Mouse (Mus musculus) megakaryocyte-erythroid progenitor cell, adult 5-6 weeks (primary cell): ENCODE data around the gene Umodl1. TPM values are rescaled to one million over a fixed set of nuclear protein-coding genes. Genes with fewer than 3 reads are reported as not detected.

Experiments used
- ATAC-seq: replicated peaks from 2 replicates; pipeline ENCODE4 v1.8.0; 2016; ENCODE audit warnings: mild to moderate bottlenecking, inconsistent platforms; ENCODE audit not compliant: severe bottlenecking, poor library complexity, low FRiP score, low TSS enrichment
- total RNA-seq, 2 experiments: library from RNA; stranded (forward) in 1 of 2; stranded (reverse) in 1 of 2; fragments of 200-1000, 215-1000 nt in 1 of 2; fragments of >200 nt in 1 of 2; fragmentation: Nextera tagmentation in 1 of 2; gene quantifications; 2 replicates each; pipeline ENCODE4 v1.2.3; 2014 to 2017

Gene Umodl1
- total RNA-seq, 2 experiments from 2014 or later, result not detected

- peak; percentile 91 for ATAC-seq
Measured at GRCm38 (mm10) chr17:31034165-31034564, 79.7 kb downstream of the Umodl1 start.

GRCm38 (mm10) chr17:31034674-31035356 lies 80.4 kb downstream of the Umodl1 start:
- peak; percentile 22; the same call in 1 of the 2 replicates for ATAC-seq

GRCm38 (mm10) chr17:31036168-31036876 lies 81.9 kb downstream of the Umodl1 start:
- ATAC-seq, result no peak

GRCm38 (mm10) chr17:31037331-31037730 lies 82.9 kb downstream of the Umodl1 start:
- no peak for ATAC-seq

GRCm38 (mm10) chr17:31038381-31038780 lies 83.9 kb downstream of the Umodl1 start:
- ATAC-seq, result no peak

- no peak for ATAC-seq
Measured at GRCm38 (mm10) chr17:31039626-31040025, 85.2 kb downstream of the Umodl1 start.

GRCm38 (mm10) chr17:31040421-31040820 lies 86.0 kb downstream of the Umodl1 start:
- no peak for ATAC-seq

GRCm38 (mm10) chr17:31042751-31043150 lies 88.3 kb downstream of the Umodl1 start:
- ATAC-seq, result no peak

GRCm38 (mm10) chr17:31057151-31057890 lies 102.9 kb downstream of the Umodl1 start, which contains the start of gene Abcg1:
Gene Abcg1, plus strand, starts transcription at chr17:31057675.
- peak; percentile 36; the same call in 1 of the 2 replicates for ATAC-seq

- peak; percentile 26; the same call in 1 of the 2 replicates for ATAC-seq
Measured at GRCm38 (mm10) chr17:31057891-31058744, 103.7 kb downstream of the Umodl1 start.

GRCm38 (mm10) chr17:31058745-31059085 lies 104.3 kb downstream of the Umodl1 start:
- no peak; the same call in 1 of the 2 replicates for ATAC-seq

GRCm38 (mm10) chr17:31060196-31060587 lies 105.8 kb downstream of the Umodl1 start:
- ATAC-seq, result no peak

Other genes starting within 250 kb of the Umodl1 start
- not detected in 2 replicates for gene Glp1r, start 52.8 kb upstream of the Umodl1 start, total RNA-seq (2014; fragmentation: Nextera tagmentation)
- not detected in 2 replicates for gene Glp1r, start 52.8 kb upstream of the Umodl1 start, total RNA-seq (2017)
- 5.4 and 8.5 TPM in 2 replicates for gene Abcg1, start 103.0 kb downstream of the Umodl1 start, total RNA-seq (2014; fragmentation: Nextera tagmentation)
- 5.1 and 9.6 TPM in 2 replicates for gene Abcg1, start 103.0 kb downstream of the Umodl1 start, total RNA-seq (2017)
- gene Tff3, start 175.0 kb downstream of the Umodl1 start, total RNA-seq (2014; fragmentation: Nextera tagmentation), result not detected in 2 replicates
- not detected in 2 replicates for gene Tff3, start 175.0 kb downstream of the Umodl1 start, total RNA-seq (2017)
- not detected in 2 replicates for gene Tff2, start 189.6 kb downstream of the Umodl1 start, total RNA-seq (2014; fragmentation: Nextera tagmentation)
- gene Tff2, start 189.6 kb downstream of the Umodl1 start, total RNA-seq (2017), result not detected in 2 replicates
- gene Tff1, start 210.6 kb downstream of the Umodl1 start, total RNA-seq (2014; fragmentation: Nextera tagmentation), result not detected in 2 replicates
- not detected in 2 replicates for gene Tff1, start 210.6 kb downstream of the Umodl1 start, total RNA-seq (2017)
- 0.35 and 2.6 TPM in 2 replicates for gene Tmprss3, start 244.3 kb downstream of the Umodl1 start, total RNA-seq (2014; fragmentation: Nextera tagmentation)
- gene Tmprss3, start 244.3 kb downstream of the Umodl1 start, total RNA-seq (2017), result 0.42 TPM in 1 of 2 replicates, not detected in the other